Mouse (Mus musculus) frontal cortex, postnatal 10 days (tissue): ENCODE data around the gene Nptx1.

Experiments
- DNase-seq, 2 experiments: peaks; one replicate each; pipeline ENCODE4 v3.0.0; 2022; ENCODE audit warnings: low spot score in 2 of 2, mixed read lengths in 1 of 2

The Nptx1 gene

DNA sequence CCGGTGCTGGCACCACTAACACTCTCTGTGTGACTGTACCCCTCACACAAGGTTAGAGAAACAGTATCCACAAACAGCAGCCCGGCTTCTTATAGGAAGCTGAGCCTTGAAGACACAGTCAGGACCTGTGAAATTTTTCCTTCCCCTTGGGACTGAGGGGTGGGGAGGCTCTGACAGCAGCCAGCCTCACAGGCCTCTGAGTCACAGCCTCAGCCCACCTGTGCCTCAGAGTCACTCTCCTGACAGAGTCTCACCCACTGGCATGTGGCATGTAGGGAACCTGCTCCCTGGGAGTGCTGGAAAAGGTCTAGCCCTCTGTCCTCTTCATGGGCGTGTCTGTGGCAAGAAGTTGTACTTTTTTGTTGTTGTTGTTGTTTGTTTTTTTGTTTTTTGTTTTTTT lies 3.9 kb upstream of the Nptx1 start:
- no peak for DNase-seq

DNA sequence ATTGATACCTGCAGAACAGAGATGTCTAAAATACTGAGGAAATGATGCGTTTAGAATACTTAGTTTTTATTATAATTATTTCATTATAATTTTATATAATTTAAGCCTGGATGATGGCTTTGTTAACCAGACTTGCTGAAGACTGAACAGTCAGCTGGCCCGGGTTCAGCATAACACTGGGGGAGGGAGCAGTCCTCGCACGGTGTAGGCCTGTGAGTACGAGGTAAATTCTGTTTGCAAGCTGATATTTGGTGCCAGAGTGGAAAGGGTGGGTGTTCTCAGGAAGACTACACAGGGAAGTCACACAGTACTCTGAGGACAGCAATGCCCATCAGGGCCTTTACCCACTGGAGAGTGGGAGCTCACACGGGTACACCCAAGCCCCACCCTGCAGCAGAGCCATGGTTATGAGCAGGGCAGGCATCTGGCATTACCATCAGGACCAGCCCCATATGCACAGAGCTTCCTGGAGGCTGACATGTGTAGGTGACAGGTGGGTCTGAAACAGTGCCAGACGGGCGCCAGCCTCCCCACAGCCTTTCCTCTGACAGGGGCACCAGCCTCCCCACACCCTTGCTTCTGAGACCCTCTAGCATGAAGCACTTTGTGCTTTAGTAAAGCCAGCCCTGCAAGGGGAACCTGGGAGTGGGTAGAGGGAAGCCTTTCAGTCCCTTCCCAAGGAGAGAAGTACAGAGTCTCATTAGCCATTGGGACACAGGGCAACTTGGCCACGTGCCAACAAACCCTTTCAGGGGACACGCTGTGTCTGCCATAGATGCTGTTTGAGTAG lies 3.2 kb upstream of the Nptx1 start:
- no peak for DNase-seq

DNA sequence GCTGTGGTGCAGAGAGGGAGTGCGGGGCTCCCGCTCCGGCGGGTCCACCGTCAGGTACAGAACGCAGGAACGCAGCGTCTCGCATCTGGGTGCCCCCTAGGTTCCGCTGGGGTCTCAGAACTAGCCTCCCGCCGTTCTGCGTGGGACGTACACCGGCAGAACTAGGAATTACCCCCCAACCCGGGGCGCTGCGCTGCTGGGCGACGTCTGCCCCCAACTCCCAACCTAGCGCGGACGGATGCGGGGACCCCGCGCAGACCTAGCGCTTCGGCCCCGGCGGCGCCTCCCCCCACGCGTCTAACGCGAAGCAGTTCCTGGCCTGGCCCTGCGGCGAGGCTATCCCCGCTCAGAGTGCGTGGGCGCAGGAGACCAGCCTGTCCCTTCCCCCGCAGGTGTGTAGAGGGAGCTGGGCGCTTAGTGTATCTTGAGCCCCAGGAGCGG lies 1.8 kb upstream of the Nptx1 start:
- no peak for DNase-seq

DNA sequence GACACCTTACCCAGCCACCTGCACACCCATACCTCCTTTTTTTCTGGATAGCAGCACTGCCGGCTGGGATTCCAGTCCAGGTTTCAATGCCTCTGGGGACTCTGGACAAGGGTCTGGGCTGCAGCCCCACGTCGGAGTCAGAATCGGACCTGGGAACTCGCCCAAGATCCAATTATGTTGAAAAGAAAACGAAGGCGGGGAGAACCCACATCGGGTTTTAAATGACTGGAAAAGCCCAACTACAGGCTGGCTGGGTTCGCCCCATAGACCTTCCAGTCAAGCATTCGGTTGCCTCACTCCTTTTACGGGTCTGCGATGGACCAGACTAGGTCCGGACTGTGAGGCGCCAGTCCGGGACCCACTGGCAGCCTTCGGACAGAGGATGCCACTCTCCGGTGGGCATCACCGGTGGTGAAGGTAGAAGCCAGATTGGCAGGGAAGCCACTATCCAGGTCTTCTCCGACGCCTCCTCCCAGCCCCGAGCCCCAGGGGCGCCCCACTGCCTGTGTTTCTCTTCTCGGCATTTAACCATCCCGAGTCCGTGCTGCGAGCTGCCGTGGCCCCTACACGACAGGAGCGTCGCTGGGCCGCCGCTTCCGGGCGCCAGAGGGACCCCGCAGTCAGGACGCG lies 1.3 kb upstream of the Nptx1 start:
- no peak for DNase-seq

DNA sequence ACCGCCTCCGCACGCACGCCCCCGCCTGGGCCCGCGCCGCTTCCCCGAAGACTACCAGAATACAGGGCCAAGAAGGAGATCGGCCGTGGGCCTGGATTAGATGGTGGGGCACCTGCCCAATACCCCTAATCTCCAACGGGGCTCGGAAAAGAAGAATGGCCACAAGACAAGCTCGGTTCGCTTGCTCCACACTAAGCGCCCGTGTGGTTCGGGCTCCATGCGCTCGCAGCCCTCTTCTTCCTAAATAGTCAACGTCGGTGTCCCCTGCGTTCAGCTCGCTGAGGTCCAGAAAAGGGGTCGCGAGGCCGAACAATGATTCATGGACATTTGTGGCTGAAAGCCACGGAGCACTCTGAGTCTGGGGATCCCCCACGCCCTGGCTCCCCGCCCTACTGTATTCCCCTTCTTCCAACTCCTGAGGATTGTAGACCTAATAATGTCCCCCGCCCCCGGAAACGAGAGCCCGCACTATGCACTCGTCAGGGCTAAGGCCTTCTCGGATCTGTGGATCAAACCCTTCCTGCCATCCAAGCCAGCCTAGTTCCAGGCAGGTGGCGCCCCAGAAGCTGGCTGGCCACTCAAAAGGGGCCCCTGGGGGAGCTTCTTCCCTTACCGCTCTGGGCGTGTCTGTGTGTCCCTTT lies 518 bp upstream of the Nptx1 start:
- DNase-seq, result no peak

DNA sequence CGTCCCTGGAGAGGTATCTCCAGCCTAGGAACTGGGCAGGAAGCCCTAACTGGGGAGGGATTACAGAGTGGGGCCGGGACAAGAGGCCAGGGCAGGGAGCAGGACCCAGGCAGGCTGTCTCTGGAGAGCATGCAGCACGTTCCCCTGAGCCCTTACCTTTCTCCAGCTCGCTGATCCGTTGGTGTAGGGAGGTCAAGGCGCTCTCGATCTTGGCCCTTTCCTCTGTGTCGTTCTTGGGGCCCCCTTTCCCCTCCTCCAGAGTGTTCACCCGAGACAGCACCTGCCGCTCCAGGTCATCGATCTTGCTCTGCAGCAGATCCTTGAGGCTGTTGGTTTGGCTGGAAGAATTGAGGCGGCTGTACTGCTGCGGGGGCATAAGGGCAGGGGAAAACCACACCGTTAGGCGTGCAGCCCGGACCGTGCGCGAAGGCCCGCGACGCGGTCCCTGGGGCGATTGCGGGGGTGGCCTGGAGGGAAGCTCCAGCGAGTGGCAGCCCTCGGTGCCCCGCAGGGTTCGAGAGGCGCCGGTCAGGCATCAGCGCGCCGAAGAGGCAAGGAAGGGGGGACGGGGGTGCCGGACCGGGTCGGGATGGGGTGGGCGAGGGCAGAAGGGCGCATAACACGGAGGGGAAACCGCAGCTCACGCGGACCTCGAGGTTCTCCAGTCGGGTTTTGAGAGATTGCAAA lies 914 bp downstream of the Nptx1 start:
- DNase-seq, result no peak

DNA sequence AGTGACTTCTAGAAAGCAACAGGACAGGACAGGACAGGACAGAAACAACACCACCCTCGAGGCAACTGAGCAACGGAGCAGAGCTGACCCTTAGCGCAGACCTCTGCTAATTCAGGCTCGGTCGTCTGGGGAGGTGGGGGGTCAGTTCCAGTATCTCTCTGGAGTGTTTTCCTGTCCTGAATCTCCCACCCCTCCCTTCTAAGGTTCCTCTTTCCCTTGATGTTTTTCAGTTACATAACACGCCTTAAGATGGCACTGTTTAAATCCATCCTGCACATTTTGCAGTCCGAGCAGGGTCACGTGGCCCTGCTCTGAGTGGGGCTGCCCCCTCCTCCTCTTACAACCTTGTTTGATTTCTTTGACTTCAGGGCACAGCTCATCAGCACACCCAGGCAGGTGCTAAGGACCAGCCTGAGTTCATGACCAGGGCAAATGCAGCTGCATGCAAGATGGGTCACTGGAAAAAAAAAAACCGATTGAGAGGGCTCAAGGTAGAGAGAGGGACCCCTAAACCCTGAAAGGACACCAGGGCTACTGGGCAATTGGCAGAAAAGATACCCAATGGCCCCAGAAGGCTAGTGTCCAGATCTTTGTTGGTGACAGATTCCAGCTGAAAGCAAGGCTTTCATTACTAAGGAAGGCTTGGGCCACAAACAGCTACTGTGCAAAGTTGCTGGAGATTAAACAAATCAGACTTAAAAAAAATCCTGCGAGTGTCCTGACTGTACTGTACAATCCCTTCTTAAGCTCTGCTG lies 1.6 kb downstream of the Nptx1 start:
- no peak for DNase-seq

DNA sequence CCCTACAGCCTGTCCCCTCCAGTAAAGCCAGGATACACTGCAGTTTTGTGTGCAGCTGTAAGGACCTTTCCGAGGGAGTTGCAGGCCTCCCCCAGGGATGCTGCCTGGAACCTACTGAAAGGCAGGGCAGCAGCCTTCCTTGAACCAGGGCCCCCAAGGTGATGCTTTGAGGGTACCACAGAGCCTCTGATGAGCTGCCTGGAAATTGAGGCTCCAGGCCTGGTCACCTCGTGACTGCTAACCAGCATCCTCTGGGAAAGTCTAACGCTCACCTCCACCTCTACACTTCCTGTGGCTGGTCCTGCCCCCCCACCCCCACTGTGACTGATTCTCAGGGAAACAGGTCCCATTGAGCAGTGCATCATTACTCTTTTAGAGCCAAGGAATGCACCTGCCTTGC lies 2.3 kb downstream of the Nptx1 start:
- DNase-seq, result no peak

DNA sequence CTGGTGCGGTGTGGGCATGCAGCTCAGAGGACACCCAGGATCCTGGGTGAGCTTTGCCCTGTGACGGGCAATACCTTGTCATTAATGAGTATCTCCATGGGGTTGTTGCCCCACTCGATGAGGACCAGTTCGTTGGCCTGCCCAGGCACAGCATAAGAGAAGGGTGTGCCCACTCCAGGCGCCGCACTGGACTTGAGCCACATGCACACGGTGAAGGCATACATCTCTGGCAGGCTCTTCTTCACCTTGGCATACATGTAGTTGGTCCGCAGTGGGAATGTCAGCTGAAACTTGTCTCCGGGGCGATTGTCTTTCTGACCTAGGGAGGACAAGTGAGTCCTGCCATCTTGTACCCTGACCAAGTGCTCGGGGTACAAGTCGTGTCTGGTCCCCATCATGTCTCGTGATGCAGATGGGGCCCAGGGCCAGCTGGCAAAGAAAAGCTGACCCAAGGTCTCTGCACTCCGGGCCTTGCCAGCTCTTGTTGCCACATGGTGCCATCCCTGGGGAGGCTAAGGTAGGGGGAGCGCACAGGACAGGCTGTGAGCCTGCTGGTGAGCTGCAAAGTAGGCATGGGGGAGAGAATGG lies 2.9 kb downstream of the Nptx1 start:
- no peak for DNase-seq

DNA sequence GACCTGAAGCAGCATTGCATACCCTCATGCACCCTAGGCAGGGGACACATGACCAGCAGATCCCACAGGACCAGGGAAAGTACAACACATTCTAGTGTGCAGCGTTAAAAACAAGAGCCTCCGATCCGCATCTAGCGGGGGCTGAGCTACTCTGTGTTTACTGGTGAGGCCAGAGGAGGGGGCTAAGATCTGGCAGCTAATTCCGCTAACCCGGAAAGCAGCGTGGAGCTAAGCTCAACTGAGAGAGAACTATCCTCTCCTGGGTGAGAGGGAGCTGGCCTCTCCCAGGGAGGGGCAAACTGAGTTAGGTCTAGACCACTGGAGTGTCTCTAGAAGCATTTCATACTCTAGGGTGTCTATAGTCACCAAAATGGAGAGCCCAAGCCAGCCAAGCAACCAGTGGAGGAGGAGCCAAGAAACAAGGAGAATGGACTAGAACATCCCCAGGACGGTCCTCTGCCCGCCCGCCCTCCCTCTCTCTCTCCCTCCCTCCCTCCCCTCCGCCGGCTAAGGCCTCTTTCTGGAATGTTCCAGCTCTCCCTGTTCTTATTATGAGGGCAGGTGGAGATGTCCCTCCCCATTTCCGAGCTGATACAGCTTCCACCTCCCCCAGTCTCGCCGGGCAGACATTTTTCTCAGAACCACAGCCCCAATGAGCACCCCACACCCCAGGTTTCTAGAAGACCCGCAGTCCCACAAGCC lies 3.6 kb downstream of the Nptx1 start:
- no peak for DNase-seq

DNA sequence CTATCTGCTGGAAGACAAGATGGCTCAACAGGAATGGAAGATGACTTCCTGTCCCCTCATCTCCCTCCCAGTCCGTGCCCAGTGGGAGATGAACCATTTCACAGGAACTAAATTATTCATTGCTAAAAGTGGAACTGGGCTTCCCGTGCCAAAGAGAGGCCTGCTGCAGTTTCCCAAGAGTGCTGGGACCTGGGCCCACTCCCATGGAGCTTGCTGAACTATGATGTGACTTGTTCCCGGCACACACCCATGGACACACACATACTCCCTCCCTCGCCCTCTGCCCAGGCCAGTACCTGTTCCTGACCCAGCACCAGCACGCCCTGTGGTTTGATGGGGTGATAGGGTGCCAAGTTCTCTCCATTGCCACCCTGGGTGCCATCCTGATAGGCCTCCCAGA lies 4.7 kb downstream of the Nptx1 start:
- no peak for DNase-seq

DNA sequence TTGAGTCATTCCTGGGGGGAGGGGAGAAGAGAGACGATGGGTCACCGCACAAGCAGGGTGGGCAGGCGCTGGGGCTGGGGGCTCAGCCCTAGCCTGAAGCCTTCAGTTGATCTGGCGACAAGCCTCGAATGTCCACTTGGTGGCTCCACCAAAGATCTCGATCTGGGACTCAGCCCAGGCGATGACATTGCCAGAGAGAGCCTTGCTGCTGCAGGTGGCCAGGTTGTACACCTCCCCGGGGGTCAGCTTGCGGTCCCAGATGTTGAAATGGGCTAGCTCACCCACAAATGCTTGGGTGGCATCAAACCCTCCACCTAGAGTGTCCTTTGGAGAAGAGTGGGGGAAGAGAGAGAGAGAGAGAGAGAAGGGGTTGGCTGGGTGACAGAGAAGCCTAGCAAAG lies 5.2 kb downstream of the Nptx1 start:
- no peak for DNase-seq

DNA sequence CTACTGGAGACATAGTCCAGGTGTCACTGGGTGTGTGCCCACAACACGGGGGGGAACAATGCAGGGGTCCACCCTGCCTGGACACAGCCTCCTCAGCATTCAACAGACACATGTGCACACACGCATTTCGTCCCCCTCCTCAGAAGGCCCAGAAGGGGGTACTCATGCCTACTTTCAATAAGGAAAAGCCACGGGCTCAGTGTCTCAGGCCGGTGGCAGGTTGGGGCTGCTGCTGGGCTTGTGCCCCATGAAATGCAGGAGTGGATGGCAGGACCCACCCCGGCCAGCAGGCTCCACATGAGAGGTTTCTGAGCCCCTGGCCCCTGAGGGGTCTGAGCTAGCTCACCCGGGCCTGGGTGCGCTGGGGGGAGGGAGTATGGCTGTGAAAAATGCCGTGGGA lies 6.5 kb downstream of the Nptx1 start:
- DNase-seq, result no peak

DNA sequence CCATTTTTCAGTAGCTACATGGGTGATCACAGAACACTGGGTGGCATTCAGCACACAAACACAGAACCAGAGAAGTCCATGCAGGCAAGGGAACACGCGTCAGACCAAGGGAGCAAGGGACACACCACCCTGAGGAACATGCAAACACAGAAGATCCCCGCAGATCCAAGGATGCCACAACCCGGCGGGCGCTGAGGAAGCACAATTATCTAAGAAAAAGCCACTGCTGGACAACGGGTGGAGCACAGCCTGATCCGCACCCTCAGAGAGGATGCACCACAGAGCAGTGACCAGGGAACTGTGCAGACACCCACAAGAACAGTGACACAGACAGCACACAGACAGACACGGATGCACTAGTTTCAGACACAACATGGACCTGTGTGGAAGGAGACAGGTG lies 7.0 kb downstream of the Nptx1 start:
- no peak for DNase-seq

DNA sequence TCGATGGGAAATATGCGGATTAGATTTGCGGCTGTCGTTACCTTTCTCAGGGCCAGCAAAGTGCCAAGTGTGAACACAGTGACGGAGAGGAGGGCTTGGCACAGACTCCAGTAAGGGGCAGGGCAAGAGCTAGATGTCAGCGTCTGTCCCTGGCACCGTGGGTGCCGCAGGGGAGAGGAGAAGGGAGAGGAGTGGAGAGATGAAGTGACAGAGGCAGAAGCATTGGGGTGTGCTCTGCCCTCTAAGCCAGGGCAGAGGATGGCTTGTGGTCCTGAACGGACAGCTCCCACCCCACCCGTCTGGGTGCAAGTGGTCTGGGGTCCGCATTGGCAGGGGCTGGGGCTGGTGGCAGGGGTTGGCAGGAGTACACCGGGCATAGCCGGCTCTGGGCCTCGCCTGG lies 7.6 kb downstream of the Nptx1 start:
- no peak for DNase-seq

DNA sequence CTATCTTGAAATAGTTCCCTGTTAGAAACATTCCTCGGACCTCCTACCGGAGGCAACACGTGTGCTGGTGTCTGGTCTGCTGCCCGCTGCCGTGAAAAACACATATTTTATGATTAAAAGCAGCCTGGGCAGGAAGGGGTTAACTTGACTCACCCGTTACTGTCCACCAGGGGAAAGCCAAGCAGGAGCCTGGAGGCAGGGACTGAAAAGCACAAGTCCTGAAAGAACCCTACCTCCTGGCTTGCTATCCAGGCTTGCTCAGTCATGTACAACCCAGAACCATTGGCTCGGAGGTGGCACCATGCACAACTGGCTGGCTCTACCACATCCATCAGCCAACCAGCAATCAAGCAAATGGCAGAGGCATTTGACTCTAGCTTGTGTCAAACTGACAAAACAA lies 13.8 kb downstream of the Nptx1 start:
- DNase-seq, result no peak

DNA sequence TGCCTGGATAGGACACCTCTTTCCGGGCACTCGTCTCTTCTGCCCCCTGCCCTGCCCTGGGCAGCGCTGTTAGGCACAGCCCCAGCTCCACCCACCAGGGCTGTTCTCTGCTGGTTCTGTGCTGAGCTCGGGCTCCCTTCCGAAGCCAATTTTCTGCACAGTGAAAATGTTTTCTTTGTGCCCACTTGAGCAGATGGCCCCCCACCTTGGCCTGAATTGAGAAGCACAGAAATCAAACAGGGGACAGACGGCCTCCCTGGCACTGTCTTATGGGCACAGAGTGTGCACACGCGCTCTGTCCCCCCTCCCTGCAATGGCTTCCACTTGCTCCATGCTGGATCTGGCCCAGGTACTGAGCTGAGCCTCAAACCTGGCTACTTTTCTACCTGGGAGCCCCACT lies 15.1 kb downstream of the Nptx1 start:
- DNase-seq, result no peak

DNA sequence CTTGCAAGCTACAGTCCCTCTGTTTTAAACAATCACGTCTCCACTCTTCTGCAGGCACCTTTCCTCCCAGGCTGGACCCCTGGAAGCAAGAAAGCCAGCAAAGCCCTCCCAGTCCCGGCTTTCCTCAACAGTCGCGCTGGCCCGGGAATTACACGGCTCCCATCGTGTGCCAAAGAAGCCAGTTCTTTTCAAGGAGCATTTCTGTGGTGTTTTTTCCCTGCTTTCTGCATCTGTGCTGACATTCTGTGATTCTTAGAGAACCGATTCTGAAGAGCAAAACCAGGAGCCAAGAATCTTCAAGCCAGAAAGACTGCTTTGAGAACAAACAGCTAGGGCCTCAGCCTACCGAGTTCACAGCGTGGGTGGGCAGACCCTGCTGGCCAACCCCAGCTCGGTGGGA lies 18.6 kb downstream of the Nptx1 start:
- DNase-seq, result no peak

DNA sequence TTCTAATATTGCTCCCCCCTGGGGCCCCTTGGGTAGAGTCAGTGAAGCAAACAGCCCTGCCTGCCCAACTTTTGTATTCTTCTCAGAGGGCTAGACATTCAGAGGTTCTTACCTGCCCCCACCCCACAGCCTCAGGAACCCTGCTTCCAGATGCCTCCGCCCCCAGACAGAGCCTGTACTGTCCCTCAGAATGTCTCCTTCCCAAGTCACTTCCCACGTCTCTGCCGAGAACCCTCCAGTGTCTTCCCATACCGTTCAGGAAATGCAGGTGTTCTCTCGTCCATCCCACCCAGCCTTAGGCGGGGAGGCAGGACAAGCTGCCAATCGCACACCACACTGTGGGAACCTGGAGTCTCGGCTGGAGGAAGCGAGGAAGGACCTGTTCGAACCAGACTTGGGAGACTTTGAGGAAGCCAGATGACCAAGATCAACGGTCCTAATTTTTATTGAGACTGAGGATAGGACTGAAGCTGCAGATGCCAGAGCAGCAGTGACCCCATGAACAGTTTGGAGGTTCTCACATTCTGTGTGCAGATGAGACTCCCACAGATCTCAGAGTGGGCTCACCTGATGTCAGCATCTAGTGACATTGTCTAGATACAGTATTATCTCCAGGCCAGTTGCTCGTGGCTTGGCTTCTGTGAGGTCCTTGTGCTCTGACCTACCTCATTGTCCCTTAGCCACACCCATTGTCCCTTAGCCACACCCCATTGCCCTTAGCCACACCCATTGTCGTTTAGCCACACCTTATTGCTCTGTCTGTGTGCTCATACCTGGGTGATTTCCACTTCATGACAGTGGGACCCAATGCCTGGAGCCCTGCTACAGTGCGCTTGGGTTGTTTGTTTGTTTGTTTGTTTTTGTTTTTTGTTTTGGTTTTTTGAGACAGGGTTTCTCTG lies 21.2 kb downstream of the Nptx1 start:
- no peak for DNase-seq

DNA sequence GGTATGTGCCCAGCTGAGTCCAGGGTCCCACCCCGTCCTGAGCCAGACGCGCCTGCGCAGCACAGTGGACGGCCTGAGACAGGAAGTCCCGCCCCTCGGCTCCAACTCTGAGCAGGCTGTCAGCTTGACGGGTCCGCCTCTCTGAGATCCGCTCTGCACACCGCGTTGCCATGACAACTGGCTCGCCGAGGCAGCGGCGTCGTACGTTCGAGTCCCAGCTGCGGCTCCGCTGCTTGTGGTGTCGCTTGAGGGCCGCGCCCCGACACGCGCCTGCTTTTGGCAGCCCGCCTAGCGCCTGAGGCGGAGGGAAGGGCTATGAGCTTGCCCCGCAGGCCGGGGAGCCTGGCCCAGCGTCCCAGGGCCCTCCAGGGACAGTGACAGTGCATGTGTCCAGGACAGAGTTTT lies 23.0 kb downstream of the Nptx1 start:
- DNase-seq, result peak; percentile 80 to 83
